Mouse (Mus musculus) heart, adult 2 months (tissue): ENCODE measurements around the gene Cd22.

Source experiments
- CTCF ChIP-seq: fragments of 200-600 bp; IDR thresholded peaks from 2 replicates; pipeline ENCODE4 v1.8.1; 2022; ENCODE audit warnings: antibody characterized with exemption, mild to moderate bottlenecking, moderate library complexity
- EP300 ChIP-seq: fragments of 200-500 bp; IDR thresholded peaks from 2 replicates; pipeline ENCODE4 v1.6.1; 2011; ENCODE audit warnings: low read depth, low read length, control low read depth; ENCODE audit not compliant: insufficient read depth
- POLR2A ChIP-seq: fragments of 200-500 bp; IDR thresholded peaks from 2 replicates; pipeline ENCODE4 v1.6.1; 2011; ENCODE audit warnings: mild to moderate bottlenecking, low read depth, low read length, control low read depth; ENCODE audit not compliant: insufficient read depth

DNA sequence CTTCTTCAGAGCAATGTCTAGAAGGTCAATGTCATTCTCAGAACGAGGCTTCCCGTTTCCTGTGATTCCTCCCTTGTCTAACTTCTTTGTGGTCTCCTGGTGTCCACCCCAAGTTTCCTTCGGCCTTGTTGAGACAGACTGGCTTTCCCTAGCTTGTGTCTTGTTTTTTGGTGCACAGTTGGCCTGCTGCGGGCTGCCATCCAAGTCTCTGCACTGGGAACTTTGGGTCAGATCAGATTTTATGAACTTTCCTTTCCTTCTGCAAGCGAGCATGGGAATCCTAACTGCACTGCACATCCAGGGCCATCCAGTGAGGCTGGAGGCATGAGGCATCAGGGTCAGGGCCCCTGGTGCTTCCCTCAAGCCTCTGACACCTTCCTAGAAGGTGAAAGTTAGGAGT is 58.6 kb downstream of the Cd22 start:
- no peak for TF ChIP-seq CTCF
- TF ChIP-seq POLR2A = no peak
- TF ChIP-seq EP300 = no peak
